Mouse (Mus musculus): Measurements from ENCODE around the gene Atp10b.
"Not testable (repeated sequence)": the region's sequence is repeated elsewhere in the genome, so short reads cannot be mapped to it uniquely, and the experiment has no call there.

Gene Atp10b

GRCm38 (mm10) chr11:43149577-43149976, at the start of gene Atp10b:
TSS of gene Atp10b (plus strand) at chr11:43149877.
- DNase-seq, result no peak

- DNase-seq, result no peak
Measured at GRCm38 (mm10) chr11:43101357-43101756, 48.3 kb upstream of the Atp10b start.

GRCm38 (mm10) chr11:43125908-43126477, 23.7 kb upstream of the Atp10b start:
- no peak for DNase-seq

DNA sequence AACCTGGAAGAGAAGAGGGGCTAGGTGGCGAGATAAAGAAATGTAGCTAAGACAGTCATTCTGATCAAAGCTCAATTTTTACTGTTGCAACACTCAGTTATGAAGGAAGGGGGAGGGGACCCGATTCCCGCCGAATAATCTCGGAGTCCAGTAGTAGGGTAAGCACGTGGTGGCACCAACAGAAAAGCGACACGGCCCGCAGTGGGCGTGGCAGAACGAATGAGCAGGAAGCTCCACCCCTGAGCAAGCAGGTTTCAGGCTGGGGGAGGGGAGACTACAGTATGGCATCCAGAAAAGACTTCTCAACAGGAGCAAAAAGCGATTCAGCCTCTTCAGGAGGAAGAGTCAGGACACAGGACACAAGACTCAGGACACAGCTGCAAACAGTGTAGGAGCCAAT, 23.1 kb upstream of the Atp10b start:
- not testable (repeated sequence) for DNase-seq

- DNase-seq, result no peak
Measured at GRCm38 (mm10) chr11:43141296-43141695, 8.4 kb upstream of the Atp10b start.

- DNase-seq, result no peak
Measured at GRCm38 (mm10) chr11:43142811-43143210, 6.9 kb upstream of the Atp10b start.

GRCm38 (mm10) chr11:43144178-43144577, 5.5 kb upstream of the Atp10b start:
- no peak for DNase-seq

GRCm38 (mm10) chr11:43144882-43145281, 4.8 kb upstream of the Atp10b start:
- DNase-seq, result not testable (repeated sequence)

- no peak for DNase-seq
Measured at GRCm38 (mm10) chr11:43147380-43147779, 2.3 kb upstream of the Atp10b start.

- DNase-seq, result no peak
Measured at GRCm38 (mm10) chr11:43148341-43148740, 1.3 kb upstream of the Atp10b start.

- no peak for DNase-seq
Measured at GRCm38 (mm10) chr11:43155004-43155403, 5.3 kb downstream of the Atp10b start.

DNA sequence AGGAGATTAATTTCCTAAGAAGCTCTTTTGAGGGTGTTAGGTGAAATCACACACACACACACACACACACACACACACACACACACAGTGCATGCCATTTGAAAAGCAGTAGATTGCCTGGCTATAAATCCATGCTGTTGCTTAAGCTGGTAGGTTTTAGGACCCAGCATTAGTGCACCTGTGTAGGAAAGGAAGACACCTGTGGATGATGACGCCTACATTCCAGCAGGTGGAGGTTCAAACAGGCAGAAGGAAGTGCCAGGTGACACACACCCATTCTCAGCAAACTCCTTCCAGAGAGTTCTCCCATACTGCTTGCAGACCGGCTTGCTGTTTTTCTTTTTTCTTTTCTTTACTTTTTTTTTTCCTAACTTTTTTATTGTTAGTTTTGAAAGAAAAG, 5.7 kb downstream of the Atp10b start:
- DNase-seq, result no peak

- DNase-seq, result no peak
Measured at GRCm38 (mm10) chr11:43158814-43159213, 9.1 kb downstream of the Atp10b start.

DNA sequence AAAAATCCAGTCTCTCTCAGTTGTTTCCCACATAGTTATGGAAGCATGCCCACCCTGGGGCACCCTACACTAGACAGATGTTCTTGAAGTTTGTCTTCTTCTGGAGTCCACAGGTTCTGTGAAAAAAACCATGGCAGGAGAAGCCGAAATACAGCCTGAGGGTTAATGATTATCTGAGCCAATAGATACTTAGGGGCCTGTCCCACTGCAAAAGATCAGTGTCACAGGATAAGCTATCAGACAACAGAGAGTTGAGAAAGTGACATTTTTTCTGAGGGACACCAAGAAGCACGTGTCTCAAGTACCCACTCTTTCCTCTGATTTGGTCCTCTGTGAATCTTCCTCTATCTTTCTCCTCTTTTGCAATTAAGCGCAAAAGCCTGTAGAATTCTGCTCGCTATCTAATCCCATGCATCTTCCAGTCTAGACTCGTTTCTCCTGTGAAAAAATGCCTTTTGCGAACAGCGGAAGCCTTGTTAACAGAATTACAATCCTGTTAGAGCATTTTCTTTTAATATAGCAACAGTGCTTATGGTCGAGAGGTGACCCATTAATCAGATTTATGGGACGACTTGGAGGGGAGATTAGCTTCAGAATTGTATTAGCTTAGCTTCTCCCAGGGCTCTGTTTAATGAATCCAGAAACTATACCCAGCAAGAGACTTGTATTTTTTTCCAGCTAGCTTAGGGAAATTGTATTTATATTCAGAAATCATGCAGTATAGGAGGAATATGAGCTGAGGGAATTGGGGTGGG, 10.7 kb downstream of the Atp10b start:
- DNase-seq, result no peak

DNA sequence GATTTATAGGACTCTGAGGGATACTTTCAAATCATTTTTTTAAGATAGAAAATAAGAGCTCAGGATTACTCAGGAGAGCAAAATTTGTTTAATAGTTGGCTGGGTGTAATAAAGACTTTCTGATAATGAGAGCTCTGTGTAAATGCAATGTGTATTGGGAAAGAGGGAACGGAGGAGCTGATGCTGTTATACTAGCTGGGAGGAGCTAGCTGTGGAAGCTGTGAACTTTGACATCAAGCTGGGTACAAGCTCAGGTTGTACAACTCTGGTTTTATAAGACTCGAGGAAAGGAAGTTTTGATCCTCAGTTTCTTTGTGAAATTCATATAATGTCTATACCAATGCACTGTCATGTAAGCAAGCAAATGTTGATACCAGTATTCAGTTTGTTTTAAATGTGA, 20.9 kb downstream of the Atp10b start:
- DNase-seq, result no peak

DNA sequence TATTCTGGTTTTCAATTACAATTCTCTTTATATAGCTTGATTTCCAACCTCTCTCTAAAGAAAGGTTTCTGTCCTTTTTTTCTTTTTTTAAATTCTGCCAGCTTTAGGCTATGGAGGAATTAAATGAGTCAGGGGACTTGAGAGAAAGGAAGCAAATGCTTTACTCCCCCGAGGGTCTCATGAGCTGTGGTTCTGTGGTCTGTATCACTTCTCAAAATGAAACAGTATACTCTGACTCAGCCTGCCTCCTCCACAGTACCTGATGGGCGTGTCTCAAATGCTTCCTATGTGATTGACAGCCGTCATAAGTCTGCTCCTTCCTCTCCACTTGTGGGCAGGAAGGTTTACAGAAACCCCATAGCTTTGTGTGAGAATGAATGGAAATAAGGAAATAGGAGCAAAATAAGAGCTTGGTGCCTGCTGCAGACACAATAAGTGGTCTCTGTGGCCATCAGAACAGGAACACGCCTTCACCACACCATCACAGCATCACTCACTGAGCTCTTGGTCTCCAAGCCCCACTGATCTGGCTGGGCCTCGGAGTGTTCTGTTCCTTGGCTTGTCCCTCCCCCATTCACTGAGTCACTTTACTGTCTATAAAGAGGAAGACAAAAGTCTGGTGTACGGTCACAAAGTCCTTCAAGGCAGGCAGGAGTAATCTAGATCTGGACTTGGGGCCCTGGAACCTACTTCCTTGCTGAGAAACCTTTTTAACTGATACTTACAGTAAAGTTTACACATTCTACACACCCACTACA, 24.9 kb downstream of the Atp10b start:
- DNase-seq, result no peak

GRCm38 (mm10) chr11:43182401-43182800, 32.7 kb downstream of the Atp10b start:
- DNase-seq, result no peak

- no peak for DNase-seq
Measured at GRCm38 (mm10) chr11:43182816-43183215, 33.1 kb downstream of the Atp10b start.

DNA sequence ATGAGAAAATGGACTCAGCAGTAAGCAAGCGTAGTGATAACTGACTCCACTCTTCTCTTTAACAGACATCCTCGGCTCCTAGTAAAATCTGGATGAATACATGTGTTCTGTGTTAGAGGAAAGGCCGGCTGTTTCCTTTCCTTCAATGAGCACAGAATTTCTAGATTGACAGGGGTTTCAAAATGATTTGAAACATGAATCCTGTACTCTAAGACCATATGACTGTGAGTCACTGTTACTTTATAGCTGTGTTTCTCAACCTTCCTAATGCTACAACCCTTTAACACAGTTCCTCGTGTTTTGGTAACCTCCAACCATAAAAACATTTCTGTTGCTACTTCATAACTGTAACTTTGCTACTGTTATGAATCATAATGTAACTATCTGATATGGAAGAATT, 33.8 kb downstream of the Atp10b start:
- no peak for DNase-seq

GRCm38 (mm10) chr11:43186291-43186690, 36.6 kb downstream of the Atp10b start:
- no peak for DNase-seq

DNA sequence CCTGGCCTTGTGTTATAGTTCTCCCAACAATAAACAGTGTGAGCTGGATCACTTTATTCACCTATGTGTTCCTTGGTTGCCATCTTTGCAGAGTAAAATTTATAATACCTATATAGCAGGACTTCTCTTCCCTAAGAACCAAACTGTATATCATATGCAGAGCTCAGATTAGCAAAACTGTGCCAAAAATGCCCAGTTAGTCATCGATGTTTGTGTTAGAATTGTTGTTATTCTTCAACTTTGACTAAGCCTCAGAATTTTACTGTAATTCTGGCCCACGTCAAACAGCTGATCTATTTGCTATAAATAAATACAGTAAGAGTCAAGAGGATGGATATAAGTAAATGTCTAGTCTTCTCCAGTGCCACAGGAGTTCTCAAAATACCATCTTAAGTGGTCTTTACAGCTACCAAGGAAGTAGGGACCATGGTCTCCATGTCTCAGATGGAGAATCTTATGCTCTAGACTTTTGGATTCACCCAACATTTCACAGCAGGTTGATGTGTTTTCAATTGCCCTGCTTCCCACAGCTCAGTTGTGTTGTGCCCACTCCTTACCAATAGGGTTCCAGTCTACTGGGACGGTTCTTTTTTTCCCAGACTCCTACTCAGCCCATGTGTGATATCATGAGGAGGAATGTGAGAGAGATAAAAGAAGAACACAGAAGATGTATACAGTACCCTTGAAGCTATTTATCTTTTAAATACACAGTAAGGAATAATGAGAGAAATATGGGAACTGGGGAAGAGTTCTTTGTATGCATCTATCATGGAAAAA, 40.3 kb downstream of the Atp10b start:
- DNase-seq, result no peak

GRCm38 (mm10) chr11:43198811-43199210, 49.1 kb downstream of the Atp10b start:
- DNase-seq, result no peak

GRCm38 (mm10) chr11:43199358-43199757, 49.7 kb downstream of the Atp10b start:
- DNase-seq, result no peak

Data from spleen, adult 18-20 months (tissue).